Mouse (Mus musculus): ENCODE results near the gene Alg3. TPM values are rescaled to one million over a fixed set of nuclear protein-coding genes. Genes with fewer than 3 reads are reported as not detected.

The Alg3 gene
- 40.8 and 42.9 TPM in 2 replicates for polyA plus RNA-seq (2015; fragmentation: Nextera tagmentation; extraction: Ambion mirVana)

DNA sequence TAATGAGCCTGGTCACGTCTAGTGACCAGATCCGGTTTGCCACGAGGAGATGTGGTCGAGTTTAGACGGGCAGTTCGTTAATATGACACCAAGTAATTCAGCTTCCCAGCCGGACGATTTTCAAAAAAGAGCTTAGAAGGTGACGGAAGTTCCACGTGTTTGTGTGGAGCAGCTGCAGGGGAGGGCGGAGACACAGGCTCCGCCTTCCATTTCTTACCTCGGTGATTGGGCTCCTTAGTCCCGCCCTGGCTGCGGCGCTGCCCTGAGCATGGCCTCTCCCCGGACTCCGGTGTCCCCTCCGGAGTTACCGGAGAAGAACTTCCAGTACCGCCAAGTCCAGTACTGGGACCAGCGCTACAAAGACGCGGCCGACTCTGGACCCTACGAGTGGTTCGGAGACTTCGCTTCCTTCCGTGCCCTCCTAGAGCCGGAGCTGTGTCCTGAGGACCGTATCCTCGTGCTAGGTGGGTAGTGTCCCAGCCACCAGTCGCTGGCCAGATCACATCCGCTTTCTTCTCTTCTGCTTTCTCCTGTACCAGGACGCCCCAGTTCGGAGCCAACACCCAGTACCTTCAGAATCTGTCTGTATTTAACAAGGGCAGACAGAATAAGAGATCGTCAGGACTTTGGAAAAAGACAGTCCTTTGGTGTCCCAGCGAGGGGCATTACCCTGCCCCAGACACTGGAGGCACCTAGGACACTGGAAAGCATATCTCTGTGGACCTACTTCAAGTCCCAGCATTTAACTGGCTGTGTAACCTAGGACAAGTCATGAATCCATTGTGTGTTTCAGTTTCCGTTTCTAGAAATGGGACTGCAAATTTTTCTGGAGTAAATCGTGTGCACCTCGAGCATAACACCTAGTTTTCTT, at the start of gene Alg3, which contains the start of the genes Eef1akmt4 and Gm49333:
Gene Alg3 (minus strand): TSS at position 379 of the 871 bp plus-strand sequence.
Gene Eef1akmt4 (plus strand): TSS at position 237 of the 871 bp plus-strand sequence.
Gene Gm49333 (plus strand): TSS at position 254 of the 871 bp plus-strand sequence.
- peak; percentile 95 for ATAC-seq (replicated peaks)
- Histone ChIP-seq H3K9ac (peak within 1 kb of the TSS; percentile 88), H3K4me1 (peaks cover 29% of the 10 kb centered on the region), H3K4me2 (peak within 1 kb of the TSS; percentile 91), H3K9me3 (no peaks in the 10 kb centered on the region), H3K27ac (peak within 1 kb of the TSS; percentile 85), H3K36me3 (replicated peaks) (peaks cover 9% of the 10 kb centered on the region; the same call in 1 of the 2 replicates), H3K27me3 (replicated peaks) (no peaks in the 10 kb centered on the region), H3K4me3 (peak within 1 kb of the TSS; percentile 71)
- WGBS, result 2% methylated on average over 41 of the region's 41 CpGs

DNA sequence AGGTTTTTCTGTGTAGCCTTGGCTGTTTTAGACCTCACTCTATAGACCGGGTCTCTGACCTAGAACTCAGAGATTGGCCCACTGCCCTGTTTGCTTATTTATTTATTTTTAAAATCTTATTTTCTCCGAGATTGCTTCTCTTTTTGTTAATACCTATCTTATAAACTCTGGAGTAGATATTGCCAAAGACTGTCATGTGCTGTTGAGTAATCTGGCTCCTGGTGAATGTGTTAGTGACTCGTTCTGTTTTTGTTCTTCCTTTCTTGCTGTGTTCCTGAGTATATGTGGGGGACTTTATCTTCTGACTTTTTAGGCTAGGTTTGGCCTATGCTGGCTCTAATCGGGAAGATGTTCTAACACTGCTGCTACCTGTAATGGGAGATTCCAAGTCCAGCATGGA, 46.1 kb upstream of the Alg3 start:
- 94% methylated on average over 4 of the region's 4 CpGs for WGBS
- Histone ChIP-seq H3K27ac (no peak overlapping the region), H3K27me3 (replicated peaks) (no peaks in the 10 kb centered on the region), H3K4me1 (peaks cover 11% of the 10 kb centered on the region), H3K9me3 (no peaks in the 10 kb centered on the region), H3K4me2 (no peak overlapping the region), H3K9ac (no peak overlapping the region), H3K4me3 (no peak overlapping the region), H3K36me3 (replicated peaks) (peaks cover 79% of the 10 kb centered on the region)
- no peak for ATAC-seq (replicated peaks)

DNA sequence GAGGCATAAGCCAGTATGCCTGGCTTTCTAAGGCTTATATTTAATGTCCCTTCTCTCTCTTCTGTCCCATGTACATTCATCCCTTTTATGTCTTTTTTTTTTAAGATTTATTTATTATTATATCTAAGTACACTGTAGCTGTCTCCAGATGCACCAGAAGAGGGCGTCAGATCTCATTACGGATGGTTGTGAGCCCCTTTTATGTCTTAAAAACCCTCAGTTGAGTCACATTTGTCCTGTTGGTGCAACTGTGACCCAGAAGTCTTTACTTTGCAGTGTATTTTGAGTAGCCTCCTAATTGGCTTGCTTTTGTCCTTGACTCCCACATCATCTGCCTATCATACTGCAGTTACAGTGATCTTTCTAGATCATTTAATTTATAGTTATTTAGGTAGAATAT, 41.8 kb upstream of the Alg3 start:
- H3K9me3 ChIP-seq, result no peaks in the 10 kb centered on the region
- H3K4me2 ChIP-seq, result peak overlapping the region; percentile 93; the same call in 1 of the 2 replicates
- ATAC-seq (replicated peaks), result no peak
- H3K36me3 ChIP-seq (replicated peaks), result peaks cover 38% of the 10 kb centered on the region
- no peaks in the 10 kb centered on the region for H3K27me3 ChIP-seq (replicated peaks)
- WGBS, result 51% methylated on average over 2 of the region's 2 CpGs
- no peak overlapping the region for H3K27ac ChIP-seq
- peak overlapping the region; percentile 3; the same call in 1 of the 2 replicates for H3K4me3 ChIP-seq
- no peak overlapping the region; the same call in 1 of the 2 replicates for H3K9ac ChIP-seq
- peaks cover 23% of the 10 kb centered on the region for H3K4me1 ChIP-seq

DNA sequence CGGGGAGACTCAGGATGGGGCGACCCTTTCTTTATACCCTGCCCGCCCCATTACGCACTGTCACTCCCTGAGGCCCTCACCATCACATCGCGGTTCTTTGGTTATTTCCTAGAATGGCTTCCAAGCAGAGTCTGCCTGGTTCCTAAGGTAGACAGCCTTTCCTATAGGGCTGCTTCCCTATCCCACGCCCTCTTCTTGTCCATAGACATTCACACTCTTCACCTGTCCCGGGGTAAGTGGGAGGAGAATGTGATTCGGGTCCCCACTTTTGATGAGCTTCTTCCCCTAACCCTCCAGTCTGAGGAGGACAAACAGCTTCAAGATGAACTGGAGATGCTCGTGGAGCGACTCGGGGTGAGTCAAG, 40.4 kb upstream of the Alg3 start:
- no peak for ATAC-seq (replicated peaks)
- no peaks in the 10 kb centered on the region for H3K9me3 ChIP-seq
- H3K27me3 ChIP-seq (replicated peaks), result no peaks in the 10 kb centered on the region
- peak overlapping the region; percentile 72 for H3K27ac ChIP-seq
- peak overlapping the region; percentile 93 for H3K4me2 ChIP-seq
- peak overlapping the region; percentile 90 for H3K4me3 ChIP-seq
- H3K9ac ChIP-seq, result peak overlapping the region; percentile 80
- peaks cover 24% of the 10 kb centered on the region for H3K36me3 ChIP-seq (replicated peaks)
- peaks cover 23% of the 10 kb centered on the region for H3K4me1 ChIP-seq
- 11% methylated on average over 12 of the region's 12 CpGs for WGBS

DNA sequence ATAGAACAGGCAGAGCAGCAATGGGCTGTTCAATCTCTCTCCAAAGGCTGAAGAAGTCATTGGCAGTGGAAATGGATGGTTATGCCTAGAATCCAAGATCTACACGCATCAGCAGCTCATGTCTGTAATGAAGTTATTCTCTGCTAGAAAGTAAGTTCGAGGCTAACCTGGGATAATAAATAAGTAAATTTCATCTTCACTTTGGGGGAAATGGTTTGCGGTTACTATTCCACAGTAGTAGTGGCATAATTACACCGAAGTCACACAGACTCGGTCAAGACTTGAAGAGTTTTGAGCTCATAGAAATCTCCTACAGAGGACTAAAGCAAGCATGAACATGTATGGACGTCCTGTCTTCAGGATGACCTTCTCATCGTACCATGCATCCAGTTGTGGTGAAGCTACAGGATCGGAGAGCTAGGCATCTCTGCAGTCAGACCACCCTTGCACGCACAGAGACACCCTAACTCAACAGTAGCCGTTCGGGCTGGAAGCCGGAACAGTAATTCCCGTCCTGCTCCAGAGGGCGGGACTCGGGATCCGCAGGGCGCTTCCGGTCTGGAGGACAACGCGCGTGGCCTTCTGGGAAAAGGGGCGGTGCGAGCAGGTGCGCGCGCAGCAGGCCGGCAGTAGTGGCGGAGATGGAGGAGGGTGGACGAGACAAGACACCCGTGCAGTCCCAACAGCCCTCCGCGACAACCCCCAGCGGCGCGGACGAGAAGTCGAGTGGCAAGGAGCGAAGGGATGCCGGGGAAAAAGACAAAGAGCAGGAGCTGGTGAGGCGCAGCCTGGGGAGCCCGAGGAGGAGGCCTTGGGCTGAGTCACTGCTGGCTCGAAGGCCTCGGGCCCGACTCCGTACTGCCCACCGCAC, 39.8 kb upstream of the Alg3 start, which contains the start of gene Psmd2:
Gene Psmd2 (plus strand): TSS at position 577 of the 871 bp plus-strand sequence.
- peak within 1 kb of the TSS; percentile 80 for H3K9ac ChIP-seq
- H3K4me2 ChIP-seq, result peak within 1 kb of the TSS; percentile 93
- H3K27me3 ChIP-seq (replicated peaks), result no peaks in the 10 kb centered on the region
- H3K27ac ChIP-seq, result peak within 1 kb of the TSS; percentile 83
- H3K4me3 ChIP-seq, result peak within 1 kb of the TSS; percentile 90
- H3K4me1 ChIP-seq, result peaks cover 23% of the 10 kb centered on the region
- WGBS, result 2% methylated on average over 46 of the region's 46 CpGs
- peaks cover 18% of the 10 kb centered on the region; the same call in 1 of the 2 replicates for H3K36me3 ChIP-seq (replicated peaks)
- peak; percentile 98 for ATAC-seq (replicated peaks)
- H3K9me3 ChIP-seq, result no peaks in the 10 kb centered on the region

DNA sequence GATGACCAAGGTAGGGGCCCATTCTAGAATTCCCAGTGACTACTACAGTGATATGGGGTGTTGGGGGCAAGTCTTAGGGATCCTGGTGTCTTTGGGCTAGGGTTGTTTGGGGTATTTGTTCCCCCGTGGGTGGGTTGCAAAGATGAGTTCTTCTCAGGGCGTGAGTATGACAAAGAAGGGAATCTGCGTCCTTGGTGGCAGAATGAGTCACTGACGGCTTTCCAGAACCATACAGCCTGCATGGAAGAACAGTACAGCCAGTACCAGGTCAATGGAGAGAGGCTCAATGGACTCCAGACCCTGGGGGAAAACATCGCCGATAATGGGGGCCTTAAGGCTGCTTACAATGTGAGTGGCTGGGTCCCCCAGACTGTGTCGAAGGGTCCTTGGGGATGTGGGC, 32.4 kb upstream of the Alg3 start:
- no peak for ATAC-seq (replicated peaks)
- no peak overlapping the region for H3K4me2 ChIP-seq
- H3K9ac ChIP-seq, result no peak overlapping the region
- no peaks in the 10 kb centered on the region for H3K36me3 ChIP-seq (replicated peaks)
- 89% methylated on average over 7 of the region's 7 CpGs for WGBS
- H3K4me3 ChIP-seq, result no peak overlapping the region
- H3K27me3 ChIP-seq (replicated peaks), result no peaks in the 10 kb centered on the region
- no peak overlapping the region for H3K27ac ChIP-seq
- H3K9me3 ChIP-seq, result no peaks in the 10 kb centered on the region
- no peaks in the 10 kb centered on the region for H3K4me1 ChIP-seq

DNA sequence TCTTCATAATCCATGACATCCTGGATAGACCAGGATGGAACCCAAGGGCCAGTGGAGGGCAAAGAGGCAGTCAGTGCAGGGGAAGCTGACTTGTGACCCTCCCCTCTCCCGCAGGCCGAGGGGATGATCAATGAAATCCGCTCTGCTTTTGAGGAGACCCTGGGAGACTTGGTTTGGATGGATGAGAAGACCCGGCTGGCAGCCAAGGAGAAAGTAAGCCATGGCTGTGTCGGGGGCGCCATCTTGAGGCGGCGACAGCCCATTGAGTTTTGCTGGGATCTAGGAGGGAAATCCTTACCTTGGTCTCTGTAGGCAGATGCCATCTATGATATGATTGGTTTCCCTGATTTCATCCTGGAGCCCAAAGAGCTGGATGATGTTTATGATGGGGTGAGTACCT, 30.6 kb upstream of the Alg3 start:
- Histone ChIP-seq H3K4me1 (no peaks in the 10 kb centered on the region), H3K4me2 (no peak overlapping the region), H3K9me3 (no peaks in the 10 kb centered on the region), H3K4me3 (no peak overlapping the region), H3K27ac (no peak overlapping the region), H3K27me3 (replicated peaks) (no peaks in the 10 kb centered on the region), H3K9ac (no peak overlapping the region), H3K36me3 (replicated peaks) (no peaks in the 10 kb centered on the region)
- ATAC-seq (replicated peaks), result peak; percentile 58
- WGBS, result 2% methylated on average over 8 of the region's 8 CpGs

DNA sequence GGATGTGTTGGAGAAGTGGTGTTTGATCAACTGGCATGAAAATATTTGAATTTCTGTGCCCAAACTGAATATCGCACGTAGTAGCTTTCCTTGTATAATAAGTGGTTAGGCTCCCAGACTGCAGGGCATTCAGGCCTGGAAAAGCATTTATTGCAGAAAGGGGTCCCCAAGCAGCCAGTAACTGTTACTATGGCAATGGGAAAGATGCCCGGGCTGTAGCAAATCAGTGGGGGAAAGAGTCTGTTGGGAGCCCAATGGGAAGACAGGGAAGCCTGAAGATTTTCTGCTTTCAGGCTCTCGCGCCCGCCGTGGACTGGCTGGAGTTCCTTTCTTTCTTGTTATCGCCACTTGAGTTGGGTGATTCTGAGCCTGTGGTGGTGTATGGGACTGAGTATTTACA, 26.8 kb upstream of the Alg3 start:
- no peaks in the 10 kb centered on the region for H3K4me1 ChIP-seq
- no peak overlapping the region for H3K4me3 ChIP-seq
- H3K27ac ChIP-seq, result peak overlapping the region; percentile 42
- no peak overlapping the region for H3K4me2 ChIP-seq
- ATAC-seq (replicated peaks), result peak; percentile 52
- H3K36me3 ChIP-seq (replicated peaks), result no peaks in the 10 kb centered on the region
- 64% methylated on average over 8 of the region's 8 CpGs for WGBS
- no peak overlapping the region for H3K9ac ChIP-seq
- H3K9me3 ChIP-seq, result no peaks in the 10 kb centered on the region
- no peaks in the 10 kb centered on the region for H3K27me3 ChIP-seq (replicated peaks)

DNA sequence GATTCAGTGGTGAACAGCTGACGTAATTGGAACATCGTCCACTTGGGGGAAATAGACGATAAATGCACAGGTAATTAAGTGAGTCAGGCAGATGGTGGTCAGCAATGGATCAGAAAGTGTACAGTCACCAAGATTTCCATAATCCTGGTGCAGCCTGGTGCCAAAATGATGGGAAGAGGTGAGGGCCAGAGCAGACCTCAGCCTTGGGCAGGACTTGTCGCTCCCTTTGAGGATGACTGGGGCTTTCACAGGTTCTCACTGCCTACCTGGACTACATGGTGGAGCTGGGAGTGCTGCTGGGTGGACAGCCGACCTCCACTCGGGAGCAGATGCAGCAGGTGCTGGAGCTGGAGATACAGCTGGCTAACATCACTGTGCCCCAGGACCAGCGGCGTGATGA, 25.9 kb upstream of the Alg3 start:
- ATAC-seq (replicated peaks), result no peak
- WGBS, result 83% methylated on average over 8 of the region's 8 CpGs
- H3K27ac ChIP-seq, result no peak overlapping the region

DNA sequence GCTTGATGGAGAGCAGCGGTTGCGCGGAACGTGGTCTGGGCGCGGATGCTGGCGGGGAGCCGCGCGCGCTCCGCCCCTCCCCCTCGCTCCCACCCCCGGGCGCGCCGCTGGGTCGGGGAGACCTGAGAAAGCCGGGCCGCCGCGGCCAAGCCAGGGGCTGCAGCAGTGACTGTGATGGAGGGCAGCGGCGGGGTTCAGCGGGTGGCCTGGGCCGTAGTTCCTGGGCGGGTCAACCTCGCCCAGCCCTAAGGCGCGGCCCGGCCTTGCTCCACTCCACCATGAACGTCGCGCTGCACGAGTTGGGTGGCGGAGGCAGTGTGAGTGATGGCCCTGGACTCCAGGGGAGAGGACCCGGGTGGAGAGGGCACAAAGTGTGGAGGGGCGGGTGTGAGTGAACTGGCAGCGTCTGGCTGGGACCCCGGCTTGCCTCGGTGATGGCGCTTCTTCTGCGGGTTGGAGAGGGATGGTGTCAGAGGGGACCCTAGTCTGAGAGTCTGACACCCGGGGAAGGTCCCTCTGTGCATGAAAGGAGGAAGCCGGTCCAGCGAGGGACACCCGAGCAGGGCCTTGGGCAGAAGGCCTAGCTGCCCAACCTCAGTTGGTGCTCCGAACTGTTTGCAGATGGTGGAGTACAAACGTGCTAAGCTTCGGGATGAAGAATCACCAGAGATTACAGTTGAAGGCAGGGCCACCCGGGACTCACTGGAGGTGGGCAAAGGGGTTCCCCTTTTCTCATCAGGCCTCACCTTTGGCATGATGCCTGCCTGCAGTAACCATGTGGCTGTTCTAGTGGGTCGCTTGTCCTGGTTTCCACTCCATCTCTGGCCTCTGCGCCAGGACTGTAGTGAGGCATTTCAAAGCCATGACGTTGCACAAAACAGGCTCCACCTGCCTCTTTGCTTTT, 18.4 kb upstream of the Alg3 start, which contains the start of gene Ece2:
Gene Ece2 (plus strand): TSS at position 98 of the 904 bp plus-strand sequence.
- 6% methylated on average over 53 of the region's 54 CpGs for WGBS
- Histone ChIP-seq H3K27ac (peak within 1 kb of the TSS; percentile 69), H3K4me2 (peak within 1 kb of the TSS; percentile 86), H3K4me3 (peak within 1 kb of the TSS; percentile 80), H3K9ac (peak within 1 kb of the TSS; percentile 84), H3K36me3 (replicated peaks) (0 out of 2 replicates have a peak, but pooled peaks cover 8% of the 10 kb centered on the region), H3K9me3 (no peaks in the 10 kb centered on the region), H3K27me3 (replicated peaks) (peaks cover 6% of the 10 kb centered on the region; the same call in 1 of the 2 replicates), H3K4me1 (peaks cover 17% of the 10 kb centered on the region)
- peak; percentile 78 for ATAC-seq (replicated peaks)

More for the DNA sequence above, 25.9 kb upstream of the Alg3 start:
- no peaks in the 10 kb centered on the region for H3K9me3 ChIP-seq
- H3K4me2 ChIP-seq, result no peak overlapping the region
- H3K36me3 ChIP-seq (replicated peaks), result 0 out of 2 replicates have a peak, but pooled peaks cover 6% of the 10 kb centered on the region
- H3K4me3 ChIP-seq, result no peak overlapping the region
- H3K27me3 ChIP-seq (replicated peaks), result no peaks in the 10 kb centered on the region
- no peak overlapping the region for H3K9ac ChIP-seq
- no peaks in the 10 kb centered on the region for H3K4me1 ChIP-seq

DNA sequence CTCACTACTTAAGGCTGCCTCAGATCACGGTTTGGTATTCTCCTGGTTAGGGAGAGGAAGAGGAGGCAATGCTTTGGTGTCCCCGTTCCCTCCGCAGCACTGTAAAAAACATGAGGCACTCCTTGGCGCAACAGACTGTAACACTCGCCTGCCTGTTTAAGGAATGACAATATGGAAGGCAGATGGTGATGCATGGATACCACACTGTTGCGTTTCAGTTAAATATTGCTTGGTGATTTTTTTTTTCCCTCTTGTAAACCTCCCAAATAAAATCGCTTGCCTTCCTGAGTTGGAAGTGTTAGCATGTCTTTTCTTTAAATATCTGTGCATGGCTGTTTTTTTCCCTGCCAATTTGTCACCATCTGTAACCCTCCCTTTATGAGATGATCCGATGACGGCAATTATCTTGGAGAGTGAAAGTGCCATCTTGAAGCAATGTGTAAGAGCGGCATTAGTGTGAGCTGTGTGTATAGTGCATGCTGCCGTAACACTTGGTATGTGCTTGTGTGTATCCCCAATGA, 17.4 kb upstream of the Alg3 start:
- 56% methylated on average over 11 of the region's 11 CpGs for WGBS
- Histone ChIP-seq H3K4me1 (peaks cover 17% of the 10 kb centered on the region), H3K27ac (no peak overlapping the region)

More for the DNA sequence above, 17.4 kb upstream of the Alg3 start:
- H3K9ac ChIP-seq, result no peak overlapping the region
- H3K4me2 ChIP-seq, result peak overlapping the region; percentile 86; the same call in 1 of the 2 replicates
- no peak overlapping the region for H3K4me3 ChIP-seq
- H3K9me3 ChIP-seq, result no peaks in the 10 kb centered on the region
- ATAC-seq (replicated peaks), result no peak
- peaks cover 6% of the 10 kb centered on the region; the same call in 1 of the 2 replicates for H3K27me3 ChIP-seq (replicated peaks)
- 0 out of 2 replicates have a peak, but pooled peaks cover 8% of the 10 kb centered on the region for H3K36me3 ChIP-seq (replicated peaks)

All from midbrain, embryonic 15.5 days (tissue).